Mouse (Mus musculus) layer of hippocampus, postnatal 36 days (tissue): ENCODE results near the gene Tnfsfm13. TPM values are rescaled to one million over a fixed set of nuclear protein-coding genes. Genes with fewer than 3 reads are reported as not detected.
"Not testable (repeated sequence)": the region's sequence is repeated elsewhere in the genome, so short reads cannot be mapped to it uniquely, and the experiment has no call there.

Source experiments
- DNase-seq, 2 experiments: peaks; one replicate each; pipeline ENCODE4 v3.0.0; 2022
- total RNA-seq, 2 experiments: library from RNA; stranded (reverse); gene quantifications; 2 replicates each; pipeline ENCODE4 v1.2.3; 2021

The Tnfsfm13 gene
- total RNA-seq, 2 experiments from 2014 or later = 0.90 to 1.2 TPM

DNA sequence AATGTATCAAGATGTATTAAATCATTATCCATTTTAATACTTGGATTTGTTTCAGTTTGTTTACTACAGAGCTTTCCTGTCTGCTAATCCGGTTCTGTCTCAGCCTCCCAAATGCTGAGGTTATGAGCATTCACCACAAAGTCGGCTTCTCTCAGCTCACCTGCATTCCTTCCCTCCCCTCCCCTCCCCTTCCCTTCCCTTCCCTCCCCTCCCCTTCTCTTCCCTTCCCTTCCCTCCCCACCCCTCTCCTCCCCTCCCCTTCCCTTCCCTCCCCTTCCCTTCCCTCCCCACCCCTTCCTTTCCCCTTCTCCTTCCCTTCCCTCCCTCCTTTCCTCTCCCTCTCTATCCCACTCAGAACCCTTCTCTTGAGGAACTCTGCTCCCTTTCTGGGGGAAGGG is 8.7 kb upstream of the Tnfsfm13 start:
- DNase-seq = no peak

DNA sequence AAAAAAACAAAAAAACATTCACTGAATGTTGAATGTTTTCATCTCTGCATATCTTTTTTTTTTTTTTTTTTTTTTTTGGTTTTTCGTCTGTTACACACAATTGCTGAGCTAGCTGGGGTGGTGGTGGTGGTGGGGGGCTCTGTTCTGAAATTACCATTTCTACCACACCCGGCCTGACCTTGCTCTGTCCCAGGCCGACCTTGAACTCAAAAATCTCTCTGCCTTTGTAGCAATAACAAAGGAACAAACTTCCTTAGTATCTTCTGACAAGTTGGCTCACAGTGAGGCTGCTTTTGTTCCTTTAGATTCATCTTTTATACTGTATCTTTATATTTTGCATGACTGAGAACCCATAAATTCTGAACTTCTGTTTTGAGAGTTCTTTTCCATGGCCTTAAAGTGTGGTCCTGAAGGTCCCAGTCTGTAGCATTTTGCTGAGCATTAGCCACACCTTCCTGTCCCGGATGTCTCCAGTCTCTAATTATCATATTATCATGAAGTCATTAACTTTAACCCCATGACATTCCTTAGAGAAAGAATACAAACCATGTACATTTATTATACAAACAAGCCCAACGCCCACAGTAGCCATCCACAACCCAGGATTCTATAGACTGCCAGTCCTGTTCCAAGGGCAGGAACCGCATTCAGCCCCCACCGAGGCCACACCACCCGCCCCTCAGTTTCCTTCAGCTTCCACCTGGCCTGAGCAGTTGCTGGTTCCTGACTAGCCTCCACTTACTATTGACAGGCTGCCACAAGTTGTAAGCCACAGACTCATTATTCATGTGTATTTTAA is 8.1 kb upstream of the Tnfsfm13 start:
- no peak for DNase-seq

GRCm38 (mm10) chr11:69703381-69703780 is 7.5 kb upstream of the Tnfsfm13 start:
- DNase-seq = not testable (repeated sequence)

DNA sequence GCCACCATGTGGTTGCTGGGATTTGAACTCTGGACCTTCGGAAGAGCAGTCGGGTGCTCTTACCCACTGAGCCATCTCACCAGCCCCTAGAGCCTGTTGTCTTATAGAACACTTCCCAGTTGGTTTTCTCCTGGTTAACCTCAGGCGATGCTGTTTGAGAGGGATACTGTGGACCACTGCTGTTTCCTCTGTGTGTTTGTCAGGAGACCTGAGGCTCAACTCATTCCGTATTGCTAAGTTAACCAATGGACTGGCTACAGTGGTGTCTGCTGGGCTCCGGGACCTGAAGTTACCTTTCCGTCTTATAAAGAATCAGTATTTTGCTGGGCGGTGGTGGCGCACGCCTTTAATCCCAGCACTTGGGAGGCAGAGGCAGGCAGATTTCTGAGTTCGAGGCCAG is 7.0 kb upstream of the Tnfsfm13 start:
- not testable (repeated sequence) for DNase-seq

- no peak for DNase-seq
Measured at GRCm38 (mm10) chr11:69699595-69699994, 3.7 kb upstream of the Tnfsfm13 start.

DNA sequence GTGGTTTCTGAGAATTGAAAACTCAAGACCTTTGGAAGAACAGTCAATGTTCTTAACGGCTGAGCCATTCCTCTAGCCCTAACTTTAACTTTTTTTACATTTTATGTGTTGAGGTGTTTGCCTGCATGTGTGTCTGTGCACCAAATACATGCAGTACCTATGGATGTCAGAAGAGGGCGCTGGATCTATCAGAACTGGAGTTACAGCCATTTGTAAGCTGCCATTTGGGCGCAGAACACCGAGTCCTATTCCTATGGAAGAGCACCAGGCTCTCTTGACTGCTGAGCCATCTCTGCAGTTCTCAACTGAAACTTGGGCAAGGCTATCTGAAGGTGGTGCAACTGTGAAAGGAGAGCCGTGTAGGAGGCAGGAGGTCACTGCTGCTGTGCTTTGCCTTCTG is 2.7 kb upstream of the Tnfsfm13 start:
- no peak for DNase-seq

DNA sequence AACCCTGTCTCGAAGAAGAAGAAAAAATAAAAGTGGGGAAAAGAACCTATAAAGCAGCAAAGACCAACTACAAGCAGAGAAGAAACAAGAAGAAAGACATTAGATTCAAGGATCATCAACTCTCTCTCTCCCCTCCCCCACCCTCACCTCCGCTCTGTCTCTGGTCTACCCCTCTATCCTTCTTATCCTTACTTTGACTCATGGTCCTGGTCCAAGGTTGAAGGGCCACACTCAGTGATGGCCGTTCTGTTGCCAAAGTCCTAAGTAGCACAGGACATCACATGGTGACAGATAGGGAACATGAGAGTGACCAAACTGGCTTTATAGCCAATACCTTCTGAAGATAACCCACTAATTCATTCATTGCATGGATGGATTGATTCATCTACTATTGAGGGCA is 1.5 kb upstream of the Tnfsfm13 start:
- DNase-seq = no peak

- no peak for DNase-seq
Measured at GRCm38 (mm10) chr11:69695046-69695360, 895 bp downstream of the Tnfsfm13 start.

DNA sequence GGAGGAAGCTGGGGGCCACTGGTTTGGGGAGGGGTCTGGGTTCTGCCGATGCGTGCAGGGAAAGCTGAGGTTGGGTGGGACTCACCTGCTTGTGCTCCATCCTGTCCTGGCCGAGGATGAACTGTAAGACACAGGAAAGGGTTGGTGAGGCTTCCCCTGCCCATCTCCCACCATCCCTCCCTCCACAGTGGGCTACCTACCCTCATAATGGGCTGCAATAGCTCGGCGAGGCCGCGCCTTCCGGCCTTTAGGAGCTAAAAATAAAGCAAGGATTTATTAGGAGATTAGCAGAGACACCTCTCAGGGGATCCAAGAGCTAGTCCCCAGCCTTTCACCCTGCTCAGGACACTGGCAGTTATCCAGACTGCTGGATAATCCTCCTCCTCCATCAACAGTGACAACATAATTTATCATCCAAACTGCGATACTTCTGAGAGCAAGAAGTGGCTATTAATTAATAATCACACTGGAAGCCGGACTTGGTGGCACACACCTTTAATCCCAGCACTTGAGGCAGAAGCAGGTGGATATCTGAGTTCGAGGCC is 2.4 kb downstream of the Tnfsfm13 start:
- DNase-seq = no peak

DNA sequence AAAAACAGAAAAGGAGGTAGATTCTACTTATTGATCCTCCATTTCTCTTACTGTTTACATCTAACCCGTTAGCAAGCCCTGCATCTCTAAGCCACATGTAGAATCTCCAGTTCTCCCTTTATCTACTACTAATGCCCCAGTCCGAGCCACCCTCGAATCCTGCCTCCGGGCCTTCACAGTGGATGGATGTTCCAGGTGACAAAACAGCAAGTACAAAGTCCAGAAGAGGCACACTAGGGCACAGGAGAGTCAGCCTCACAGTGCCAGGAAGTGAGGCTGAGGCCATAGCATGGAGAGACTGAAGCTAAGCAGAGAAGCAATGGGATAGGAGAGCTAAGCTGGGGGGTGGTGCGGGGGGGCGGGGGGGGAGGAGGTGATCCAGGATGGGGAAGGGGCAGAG is 3.0 kb downstream of the Tnfsfm13 start:
- DNase-seq = no peak

GRCm38 (mm10) chr11:69692196-69692811 is 3.6 kb downstream of the Tnfsfm13 start:
- no peak for DNase-seq

DNA sequence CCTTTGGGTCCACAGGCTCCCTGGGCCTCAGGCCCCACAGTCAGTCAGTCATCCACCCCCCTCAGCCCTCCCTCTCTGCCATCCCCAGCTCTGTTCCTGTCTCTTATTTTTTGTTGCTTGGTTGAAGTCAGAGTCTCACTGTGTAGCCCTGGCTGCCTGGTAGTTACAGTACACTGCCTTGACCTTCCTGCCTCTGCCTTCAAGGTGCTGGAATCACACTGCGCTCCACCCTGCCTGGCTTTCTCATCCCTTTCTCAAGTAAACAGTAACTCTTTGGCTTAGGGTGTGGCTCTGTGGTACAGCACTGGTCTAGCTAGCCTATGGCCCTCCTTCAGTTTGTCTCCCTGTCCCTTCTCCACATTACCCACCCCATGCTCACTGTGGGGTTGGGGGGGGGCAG is 6.0 kb downstream of the Tnfsfm13 start:
- DNase-seq = no peak

GRCm38 (mm10) chr11:69687061-69687460 is 8.8 kb downstream of the Tnfsfm13 start:
- no peak for DNase-seq

DNA sequence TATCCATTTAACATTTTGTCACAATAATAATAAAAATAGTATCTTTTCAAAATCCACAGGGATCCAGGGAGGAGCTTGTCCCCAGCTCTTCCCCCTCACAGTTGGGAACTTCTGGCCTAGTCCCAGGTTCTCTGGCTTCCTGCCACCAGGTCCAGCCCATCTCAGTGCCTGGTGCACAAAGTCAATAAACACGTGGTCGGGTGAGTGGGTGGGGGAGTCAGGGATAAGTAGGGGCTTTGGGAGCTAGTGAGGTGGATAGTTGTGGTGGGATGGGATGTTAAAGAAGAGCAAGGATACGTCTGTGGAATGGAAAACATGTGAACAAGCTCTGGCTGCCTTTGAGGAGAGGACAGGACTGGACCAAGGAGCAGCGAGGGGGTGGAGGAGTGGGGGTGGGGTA is 9.5 kb downstream of the Tnfsfm13 start:
- peak in 1 of 2 experiments; percentile 56 for DNase-seq

DNA sequence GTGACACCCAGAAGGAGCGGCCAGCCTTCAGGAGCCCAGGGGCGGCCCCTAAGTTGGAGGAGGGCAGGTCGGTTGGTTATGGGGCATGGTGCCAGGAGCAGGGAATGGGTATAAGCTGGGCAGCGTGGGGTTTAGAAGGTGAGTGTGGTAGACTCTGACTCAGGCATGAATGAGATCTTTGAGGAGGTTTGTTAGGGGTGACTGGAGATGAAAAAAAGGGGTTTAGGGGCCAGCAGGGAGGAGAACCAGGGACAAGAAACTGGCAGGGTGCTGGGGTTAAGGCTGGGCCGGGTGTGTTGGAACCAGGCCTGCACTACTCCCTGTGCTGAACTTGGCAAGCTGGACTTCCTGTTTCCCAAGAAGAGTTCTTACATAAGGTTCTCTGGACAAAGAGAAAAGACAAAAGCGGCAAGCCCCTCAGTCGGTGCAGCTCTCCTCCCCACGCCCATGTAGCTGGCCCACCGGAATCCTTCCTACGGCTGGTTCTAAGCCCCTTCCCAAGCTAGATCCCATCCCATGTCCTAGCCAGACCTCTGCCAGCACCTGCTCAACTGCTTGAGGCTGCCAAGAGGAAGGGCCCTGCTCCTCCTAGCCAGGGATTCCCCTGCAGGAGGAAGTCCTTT is 10.3 kb downstream of the Tnfsfm13 start, which contains the start of gene Tnfsf13:
Tnfsf13 (minus strand) TSS at position 259 of the 623 bp plus-strand sequence.
- DNase-seq = peak in 1 of 2 experiments; percentile 50

- no peak for DNase-seq
Measured at GRCm38 (mm10) chr11:69684936-69685335, 11.0 kb downstream of the Tnfsfm13 start.

GRCm38 (mm10) chr11:69684128-69684745 is 11.7 kb downstream of the Tnfsfm13 start:
- no peak for DNase-seq

- no peak for DNase-seq
Measured at GRCm38 (mm10) chr11:69683576-69683975, 12.3 kb downstream of the Tnfsfm13 start.

GRCm38 (mm10) chr11:69682840-69683533 is 12.9 kb downstream of the Tnfsfm13 start:
- peak; percentile 85 to 90 for DNase-seq

DNA sequence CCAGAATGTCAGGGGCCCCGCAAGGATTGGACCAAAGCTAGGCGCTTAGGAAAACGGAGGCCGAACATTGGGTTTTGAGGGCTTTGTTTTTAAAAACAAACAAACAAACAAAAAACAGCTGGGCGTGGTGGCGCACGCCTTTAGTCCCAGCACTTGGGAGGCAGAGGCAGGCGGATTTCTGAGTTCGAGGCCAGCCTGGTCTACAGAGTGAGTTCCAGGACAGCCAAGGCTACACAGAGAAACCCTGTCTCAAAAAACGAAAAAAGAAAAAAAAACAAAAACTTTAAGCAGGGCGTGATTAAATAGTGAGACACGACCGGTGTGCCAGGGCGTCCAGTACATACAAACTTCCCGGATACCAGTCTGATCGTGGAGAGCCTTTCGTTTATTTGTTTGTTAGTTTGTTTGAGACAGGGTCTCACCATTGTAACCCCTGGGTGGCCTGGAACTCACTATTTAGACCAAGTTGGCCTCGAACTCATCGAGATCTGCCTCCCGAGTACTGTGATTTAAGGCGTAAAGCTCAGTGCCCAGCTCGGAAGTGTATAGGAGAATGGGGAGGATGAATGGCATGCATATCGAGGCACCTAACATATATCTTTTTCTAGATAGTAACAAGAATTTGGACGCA is 13.6 kb downstream of the Tnfsfm13 start:
- no peak for DNase-seq

DNA sequence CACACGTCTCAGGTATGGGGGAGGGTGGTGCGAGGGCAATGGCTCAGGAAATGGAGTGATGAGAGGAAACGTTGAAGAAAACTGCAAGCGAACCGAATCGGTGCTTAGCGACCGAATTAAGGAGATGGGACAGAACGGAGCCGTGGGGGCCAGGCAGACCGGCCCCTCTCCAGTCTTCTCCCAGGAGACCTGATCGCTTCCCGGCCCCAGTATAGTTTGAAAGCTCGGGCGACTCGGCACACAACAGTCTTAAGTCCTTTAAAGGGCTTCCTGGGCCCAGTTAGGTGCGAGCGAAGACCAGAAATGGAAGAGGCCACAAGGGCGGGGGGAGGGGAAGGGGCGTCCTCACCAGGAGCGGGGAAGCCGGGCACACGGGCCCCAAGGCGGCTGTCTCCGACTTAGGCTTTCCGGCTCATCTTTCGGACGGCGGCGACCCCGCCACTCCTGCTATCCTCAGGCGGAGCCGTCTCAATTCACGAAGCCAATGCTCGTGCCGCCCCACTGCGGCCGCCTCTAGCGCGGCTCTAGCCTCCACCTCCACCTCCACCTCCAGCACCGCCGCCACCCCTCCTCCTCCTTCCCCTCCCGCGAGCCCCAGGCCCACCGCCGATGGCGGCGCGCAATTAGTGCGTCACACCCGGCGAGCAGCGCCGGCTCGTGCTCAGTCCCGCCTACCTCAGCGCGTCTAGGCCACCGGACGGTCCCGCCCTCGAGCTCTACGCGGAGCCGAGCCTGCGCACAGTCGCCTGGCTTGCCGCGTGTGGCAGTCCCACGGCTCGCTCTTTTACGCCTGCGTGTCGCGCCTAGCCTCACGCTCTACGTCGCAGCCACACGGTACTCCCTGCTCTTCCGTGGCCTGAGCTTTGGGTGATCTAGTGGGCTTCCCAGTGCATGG is 14.3 kb downstream of the Tnfsfm13 start, which contains the start of gene Senp3:
Senp3 (minus strand) TSS at position 771 of the 895 bp plus-strand sequence.
- peak; percentile 97 to 98 for DNase-seq
